Mouse (Mus musculus) myocyte (in vitro differentiated cells): ENCODE results near the gene Vtcn1.

Experiments used
- MAX ChIP-seq: IDR thresholded peaks from one replicate; pipeline ENCODE4 v1.6.1; 2011; ENCODE audit warnings: low read depth, mild to moderate bottlenecking, control low read depth
- MYOD1 ChIP-seq, 3 experiments: IDR thresholded peaks; one replicate each; pipeline ENCODE4 v1.6.1; 2011; ENCODE audit warnings: control low read depth in 2 of 3, low read depth in 2 of 3, mild to moderate bottlenecking in 2 of 3, moderate library complexity in 1 of 3; ENCODE audit not compliant: insufficient read length in 2 of 3, control insufficient read depth in 1 of 3
- MYOG ChIP-seq, 3 experiments: IDR thresholded peaks; one replicate each; pipeline ENCODE4 v1.6.1; 2011; ENCODE audit warnings: control low read depth in 2 of 3, low read depth in 2 of 3, mild to moderate bottlenecking in 2 of 3; ENCODE audit not compliant: insufficient read length in 2 of 3, control insufficient read depth in 1 of 3, insufficient read depth in 1 of 3
- POLR2A ChIP-seq: IDR thresholded peaks from one replicate; pipeline ENCODE4 v1.6.1; 2011; ENCODE audit warnings: low read depth, mild to moderate bottlenecking, control low read depth, moderate library complexity; ENCODE audit not compliant: insufficient read length
- REST ChIP-seq: IDR thresholded peaks from one replicate; pipeline ENCODE4 v1.6.1; 2011; ENCODE audit warnings: mild to moderate bottlenecking, control low read depth, moderate library complexity; ENCODE audit not compliant: insufficient read depth, insufficient read length
- USF1 ChIP-seq: IDR thresholded peaks from one replicate; pipeline ENCODE4 v1.6.1; 2011; ENCODE audit warnings: low read depth, mild to moderate bottlenecking, control low read depth, moderate library complexity

DNA sequence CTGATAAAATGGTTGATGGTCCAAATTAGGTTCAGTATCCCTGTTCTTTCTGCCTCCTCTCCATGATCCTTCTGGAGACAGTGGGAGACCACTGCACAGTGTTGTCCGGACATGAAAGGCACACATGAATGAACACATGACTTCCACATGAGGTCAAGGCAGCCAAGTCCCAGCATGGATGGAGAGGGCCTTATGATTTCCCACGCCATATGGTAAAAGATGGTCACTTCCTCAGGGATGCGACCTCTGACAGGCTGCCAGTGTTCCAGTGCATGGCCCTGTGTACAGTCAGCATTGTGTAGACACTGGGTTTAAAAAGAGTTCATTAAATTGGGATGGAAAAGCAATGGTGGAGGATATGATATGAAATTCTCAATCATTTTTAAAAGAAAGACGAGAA, 113.0 kb downstream of the Vtcn1 start:
- TF ChIP-seq POLR2A (no peak), MYOD1 (IDR thresholded peaks at IDR 0.05; ENCODE audit: control insufficient read depth in 1 of 3, insufficient read length in 2 of 3, low read depth in 2 of 3) (no peak), REST (no peak), MYOG (IDR thresholded peaks at IDR 0.05; ENCODE audit: control insufficient read depth in 1 of 3, insufficient read depth in 1 of 3, insufficient read length in 2 of 3, low read depth in 2 of 3) (no peak), MAX (no peak), USF1 (no peak)
